Mouse (Mus musculus): Measurements from ENCODE around the gene Ptcd3.

Gene Ptcd3

DNA sequence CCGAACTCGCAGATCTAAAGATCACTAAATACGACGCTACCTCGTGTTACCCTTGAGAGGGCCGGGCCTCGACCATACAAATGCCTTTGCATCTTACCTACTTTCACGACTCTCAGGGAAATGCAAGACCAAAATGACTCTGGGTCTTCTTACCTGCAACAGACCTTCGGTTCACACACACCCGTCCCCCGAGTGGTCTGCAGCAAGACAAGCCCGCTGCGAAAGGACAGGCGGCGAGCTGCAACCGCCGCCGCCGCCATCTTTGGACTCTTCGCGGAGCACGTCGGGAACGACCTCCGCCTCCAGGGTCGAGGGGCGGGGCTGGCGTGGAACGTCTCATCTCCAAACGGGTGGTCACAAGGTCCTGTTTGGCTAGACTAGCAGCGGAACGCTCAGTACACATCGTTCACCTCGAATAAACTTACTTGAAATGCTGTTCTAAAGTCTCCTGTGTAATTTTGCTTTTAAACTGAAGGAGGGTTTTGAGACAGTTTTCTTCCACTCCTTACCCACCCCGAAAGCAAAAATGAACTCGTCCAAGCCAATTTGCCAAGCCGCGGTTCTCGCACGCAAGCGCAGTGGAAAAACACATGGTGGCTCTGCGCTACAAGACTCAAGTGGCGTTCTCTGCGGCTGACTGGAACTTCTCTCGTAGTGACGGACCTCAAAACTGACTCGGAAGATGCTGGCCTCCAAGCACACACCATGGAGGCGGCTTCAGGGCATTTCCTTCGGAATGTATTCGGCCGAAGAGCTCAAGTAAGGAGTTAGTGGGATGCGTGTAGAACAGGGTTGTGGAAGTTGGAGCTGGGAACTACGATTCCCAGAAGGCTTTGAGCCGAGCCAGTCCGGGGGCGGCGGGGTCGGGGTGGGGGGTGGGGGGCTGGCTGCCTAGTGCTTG lies at the start of gene Ptcd3, which contains the start of gene Polr1a:
Gene Ptcd3 (minus strand): TSS at position 270 of the 901 bp plus-strand sequence.
Gene Polr1a (plus strand): TSS at position 573 of the 901 bp plus-strand sequence.
- peak; percentile 97 for DNase-seq (ENCODE audit: low read depth)

DNA sequence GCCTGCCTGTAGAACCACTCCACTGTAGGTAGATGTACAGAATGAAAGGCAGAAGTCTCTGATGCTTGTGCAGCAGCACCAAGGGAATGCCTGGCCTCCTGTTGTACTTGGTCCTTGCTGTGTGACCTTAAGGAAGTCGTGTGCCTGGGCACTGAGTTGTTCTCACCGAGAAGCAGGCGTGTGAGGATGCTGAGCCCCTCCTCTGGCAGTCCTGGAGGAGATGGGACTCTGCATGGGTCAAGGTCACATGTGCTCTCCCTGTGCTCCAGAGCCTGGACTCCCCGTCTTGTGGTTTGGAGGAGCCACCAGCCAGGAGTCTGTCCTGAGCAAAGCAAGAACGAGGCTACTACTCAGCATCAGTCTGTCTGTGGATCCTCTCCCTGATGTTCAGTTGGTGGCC lies 42.6 kb upstream of the Ptcd3 start:
- DNase-seq (ENCODE audit: low read depth), result no peak

DNA sequence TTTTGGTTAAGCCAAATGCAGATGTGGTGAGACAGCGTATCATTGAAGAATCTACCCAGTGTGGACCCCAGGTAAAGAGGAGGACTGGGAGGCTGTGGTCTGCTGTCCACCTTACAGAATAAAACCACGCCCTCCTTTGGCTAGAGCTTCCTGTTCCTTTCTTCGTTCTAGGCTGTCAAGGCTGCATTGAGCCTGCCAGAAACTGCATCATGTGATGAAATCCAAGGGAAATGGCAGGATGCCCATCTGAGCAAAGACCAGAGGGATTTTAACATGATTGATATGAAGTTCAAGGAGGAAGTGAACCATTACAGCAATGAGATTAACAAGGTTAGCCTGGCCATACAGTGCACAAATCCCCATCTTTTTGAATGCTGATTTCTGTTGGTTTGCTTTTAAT lies 42.0 kb upstream of the Ptcd3 start:
- DNase-seq (ENCODE audit: low read depth), result peak; percentile 73

DNA sequence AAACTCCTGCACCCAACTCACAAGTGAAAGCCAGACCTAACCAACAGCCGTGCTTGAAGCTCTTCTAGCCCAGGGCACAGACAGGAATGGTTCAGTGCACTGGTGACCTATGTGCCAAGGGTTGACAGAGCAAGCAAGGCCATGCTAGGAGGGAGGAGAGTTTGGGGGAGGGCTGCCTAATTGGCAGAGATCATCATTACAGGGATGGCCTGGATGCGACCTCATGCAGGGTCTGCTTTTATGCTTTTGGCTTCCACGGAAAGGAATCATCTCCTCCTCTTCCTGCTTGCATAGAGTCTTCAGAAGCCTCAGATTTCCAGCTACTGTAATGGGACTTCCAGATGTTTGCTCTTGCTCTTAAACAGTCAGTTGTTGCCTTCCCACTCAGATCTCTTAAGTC lies 41.2 kb upstream of the Ptcd3 start:
- no peak for DNase-seq (ENCODE audit: low read depth)

DNA sequence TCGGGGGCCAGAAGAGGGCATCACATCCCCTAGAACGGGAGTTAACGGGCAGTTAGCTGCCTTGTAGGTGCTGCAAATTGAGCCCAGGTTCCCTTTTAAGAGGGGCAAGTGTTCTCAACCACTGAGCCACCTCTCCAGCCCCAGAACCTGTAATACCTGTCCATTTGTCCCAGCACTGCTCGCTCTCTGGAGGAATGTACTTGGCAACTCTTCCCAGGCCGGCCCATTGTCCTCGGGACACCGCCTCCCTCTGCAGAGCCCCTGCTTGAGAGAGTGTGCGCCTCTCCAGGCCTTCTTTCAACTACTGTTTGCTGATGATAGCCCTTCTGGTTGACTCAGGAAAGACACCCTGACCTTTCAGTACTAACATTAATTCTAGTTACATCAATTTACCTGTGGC lies 37.6 kb upstream of the Ptcd3 start:
- no peak for DNase-seq (ENCODE audit: low read depth)

DNA sequence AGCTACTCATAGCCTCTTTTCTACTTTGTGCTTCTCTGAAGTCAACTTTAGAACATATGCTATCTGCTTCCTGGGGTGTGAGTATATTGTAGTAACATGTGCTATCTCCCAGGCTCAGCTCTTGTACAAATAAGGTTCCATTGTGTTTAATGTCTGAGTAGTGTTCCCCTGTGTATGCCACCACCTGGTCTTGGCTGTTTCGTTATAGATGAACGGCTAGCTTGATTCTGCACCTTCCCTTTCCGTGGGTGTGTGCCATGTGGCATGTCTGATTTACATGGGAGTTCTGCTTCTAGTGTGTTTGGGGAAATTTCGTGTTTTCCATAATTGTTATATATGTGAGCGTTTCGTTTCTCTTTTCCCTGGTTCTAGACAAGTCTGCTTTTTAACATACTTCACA lies 36.6 kb upstream of the Ptcd3 start:
- DNase-seq (ENCODE audit: low read depth), result no peak

DNA sequence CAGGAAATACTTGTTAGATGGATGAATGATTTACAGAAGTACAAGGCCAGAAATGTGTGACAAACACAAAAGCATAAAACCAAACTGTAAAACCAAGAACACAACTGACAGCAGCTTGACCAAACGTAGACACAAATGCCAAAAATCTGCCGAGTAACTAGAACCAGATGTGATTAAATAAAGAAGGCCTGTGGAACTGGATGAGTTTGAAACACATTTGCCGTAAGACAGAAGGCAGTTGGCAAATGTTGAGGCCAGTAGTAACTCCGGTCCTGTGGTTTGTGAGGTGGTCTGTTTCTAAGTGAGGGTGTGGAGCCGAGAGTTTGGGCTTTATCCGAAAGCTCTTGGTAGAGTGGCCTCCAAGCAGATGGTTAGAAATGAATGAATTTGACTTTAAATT lies 32.4 kb upstream of the Ptcd3 start:
- no peak for DNase-seq (ENCODE audit: low read depth)

DNA sequence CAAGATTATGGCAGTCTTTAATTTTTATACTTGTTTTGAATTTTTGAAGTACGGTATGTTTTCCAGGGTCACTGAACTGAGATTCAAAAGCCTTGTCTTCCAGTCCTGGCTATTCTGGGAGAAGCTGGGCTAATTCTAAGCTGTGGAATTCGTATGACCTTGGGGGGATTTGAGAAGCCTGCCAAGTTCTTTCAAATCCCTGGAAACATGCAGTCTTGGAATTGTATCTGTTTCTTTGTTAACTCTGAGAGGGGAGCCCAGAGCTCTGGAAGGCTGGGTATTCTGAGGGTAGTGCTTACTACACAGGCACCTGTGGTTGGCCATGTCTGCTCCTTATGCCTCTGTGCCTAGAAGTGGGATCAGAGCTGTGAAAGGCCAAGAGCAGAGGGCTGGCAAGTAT lies 27.2 kb upstream of the Ptcd3 start:
- DNase-seq (ENCODE audit: low read depth), result no peak

DNA sequence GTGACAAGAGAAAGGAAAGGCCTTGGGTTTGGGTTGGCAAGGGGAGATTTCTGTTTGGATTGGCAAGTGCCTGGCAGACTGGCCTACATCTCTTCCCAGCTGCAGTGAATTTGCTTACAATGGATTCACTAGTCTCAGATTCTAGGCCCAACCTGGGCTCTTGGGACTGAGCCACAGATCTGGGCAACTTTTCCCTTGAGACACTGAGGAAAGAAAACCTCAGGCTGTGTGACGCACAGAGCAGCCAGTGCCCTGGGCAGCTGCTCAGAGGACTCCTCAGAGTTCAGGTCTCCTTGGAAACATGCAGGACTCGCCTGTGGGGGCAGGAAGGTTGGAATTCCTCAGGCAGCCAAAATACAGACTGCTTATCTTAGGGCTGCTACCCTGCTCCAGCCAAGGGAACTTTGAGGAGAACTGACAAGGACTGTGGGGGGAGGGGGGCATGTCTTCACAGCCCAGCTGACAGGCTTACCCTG lies 25.6 kb upstream of the Ptcd3 start:
- DNase-seq (ENCODE audit: low read depth), result no peak

DNA sequence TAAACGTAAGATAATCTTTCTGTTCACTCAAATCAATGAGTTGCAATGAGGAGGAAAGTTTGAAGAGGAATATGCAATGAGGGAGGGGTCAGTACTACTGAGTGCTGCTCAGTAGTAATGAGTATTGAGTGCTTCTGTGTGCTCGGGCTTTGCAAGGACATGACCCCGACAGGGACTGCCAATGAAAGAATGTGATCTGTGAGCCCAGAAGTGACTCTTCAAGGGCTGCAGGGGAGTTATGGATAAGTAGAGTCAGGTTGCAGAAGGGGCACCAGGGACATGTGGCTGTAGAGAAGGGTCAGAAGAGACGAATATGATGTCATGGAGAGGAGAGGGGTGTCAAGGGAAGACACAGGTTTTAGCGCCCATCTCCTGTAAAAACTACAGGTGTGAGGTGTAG lies 23.8 kb upstream of the Ptcd3 start:
- no peak for DNase-seq (ENCODE audit: low read depth)

DNA sequence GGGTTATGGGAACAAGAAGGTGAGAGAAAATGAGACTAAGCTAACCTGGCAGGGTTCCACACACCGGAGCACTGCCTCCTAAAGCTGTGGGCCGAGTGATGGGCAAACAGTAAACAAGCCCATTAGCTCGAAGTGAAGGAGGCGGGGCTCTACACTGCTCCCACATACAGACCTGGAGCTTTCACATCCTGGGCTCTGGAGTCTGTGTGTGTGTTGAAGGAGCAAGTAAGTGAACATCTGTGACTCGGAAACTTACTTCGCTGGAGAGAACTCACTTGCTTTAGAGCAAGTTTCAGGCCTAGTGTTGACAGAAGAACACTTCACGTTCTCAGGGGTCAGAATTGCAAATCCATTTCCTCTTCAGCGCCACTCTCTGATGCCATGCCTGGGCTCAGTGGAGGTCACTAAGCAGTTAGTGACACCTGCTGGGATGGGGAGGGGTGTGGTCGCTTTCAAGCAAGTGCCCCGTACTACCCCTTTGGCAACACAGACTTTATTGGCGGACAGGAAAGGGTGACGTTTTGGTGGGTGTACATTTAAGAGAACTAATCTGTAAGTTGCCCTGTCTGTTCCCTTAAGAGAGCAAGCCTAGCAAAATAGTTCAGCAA lies 22.4 kb upstream of the Ptcd3 start:
- no peak for DNase-seq (ENCODE audit: low read depth)

DNA sequence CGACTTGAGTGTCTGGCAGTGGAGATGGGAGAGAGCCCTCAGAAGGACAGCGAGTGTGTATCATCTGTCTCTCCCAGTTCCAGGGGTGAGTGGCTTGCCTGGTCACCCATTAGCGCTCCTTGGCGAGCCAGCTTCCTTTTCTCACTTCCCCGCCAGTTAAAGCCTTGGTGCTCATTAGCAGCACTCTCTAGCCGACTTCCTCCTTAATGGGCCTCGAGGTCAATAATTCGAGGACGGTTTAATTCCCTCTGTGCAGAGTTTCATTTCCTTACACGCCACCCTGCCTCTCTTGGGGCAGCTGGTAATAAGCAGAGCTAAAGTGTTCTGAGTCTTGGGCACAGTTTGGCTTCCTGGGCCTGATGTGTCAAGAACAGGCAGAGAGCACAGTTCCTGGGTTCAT lies 21.5 kb upstream of the Ptcd3 start:
- DNase-seq (ENCODE audit: low read depth), result no peak

DNA sequence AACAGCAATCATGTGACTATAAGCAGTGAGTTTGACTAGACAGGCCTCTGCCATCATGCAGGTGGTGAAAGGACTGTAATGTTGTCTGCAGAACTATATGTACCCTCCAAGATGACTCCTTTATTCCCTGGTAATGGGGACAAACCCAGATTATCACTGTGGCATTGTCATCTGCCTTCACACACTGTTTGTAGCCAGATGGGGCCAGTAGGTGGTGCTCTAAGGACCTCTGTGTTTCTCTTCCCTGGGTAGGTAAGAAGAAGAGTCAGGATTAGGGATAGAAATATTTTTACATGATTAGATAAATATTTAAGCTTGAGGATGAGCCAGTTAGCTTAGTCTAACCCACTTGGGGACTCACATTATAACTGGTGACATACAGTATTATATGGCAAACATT lies 19.4 kb upstream of the Ptcd3 start:
- peak; percentile 58 for DNase-seq (ENCODE audit: low read depth)

DNA sequence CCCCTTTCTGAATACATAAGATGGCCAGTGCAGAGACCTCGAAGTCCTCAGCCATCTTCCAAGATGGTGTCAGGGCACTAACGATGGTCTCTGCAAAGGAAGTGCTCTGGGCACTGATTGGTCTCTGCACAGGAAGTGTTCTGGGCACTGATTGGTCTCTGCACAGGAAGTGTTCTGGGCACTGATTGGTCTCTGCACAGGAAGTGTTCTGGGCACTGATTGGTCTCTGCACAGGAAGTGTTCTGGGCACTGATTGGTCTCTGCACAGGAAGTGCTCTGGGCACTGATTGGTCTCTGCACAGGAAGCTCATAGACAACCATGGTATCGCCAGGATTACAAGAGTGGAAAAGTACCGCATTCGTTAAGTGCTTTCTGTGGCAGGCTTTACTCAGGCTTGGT lies 16.7 kb upstream of the Ptcd3 start:
- peak; percentile 78 for DNase-seq (ENCODE audit: low read depth)

DNA sequence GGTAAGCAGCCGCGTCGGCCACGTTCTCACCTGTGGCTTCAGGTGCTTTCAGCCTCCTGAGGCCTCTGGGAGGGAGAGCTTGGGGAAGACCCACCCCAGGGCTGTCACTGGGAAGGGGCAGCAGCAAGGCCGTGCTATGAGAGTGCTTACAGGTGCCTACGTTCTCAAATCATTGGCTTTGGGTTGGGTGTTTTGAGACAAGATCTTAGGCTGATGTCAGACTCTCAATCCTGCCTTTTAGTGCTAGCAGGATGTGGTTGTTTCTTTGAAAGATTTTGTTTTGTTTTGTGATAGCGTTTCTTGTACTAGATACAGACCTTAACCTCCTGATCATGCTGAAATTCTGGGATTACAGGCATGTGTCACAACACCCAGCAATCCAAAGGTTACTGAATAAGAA lies 12.2 kb upstream of the Ptcd3 start:
- no peak for DNase-seq (ENCODE audit: low read depth)

DNA sequence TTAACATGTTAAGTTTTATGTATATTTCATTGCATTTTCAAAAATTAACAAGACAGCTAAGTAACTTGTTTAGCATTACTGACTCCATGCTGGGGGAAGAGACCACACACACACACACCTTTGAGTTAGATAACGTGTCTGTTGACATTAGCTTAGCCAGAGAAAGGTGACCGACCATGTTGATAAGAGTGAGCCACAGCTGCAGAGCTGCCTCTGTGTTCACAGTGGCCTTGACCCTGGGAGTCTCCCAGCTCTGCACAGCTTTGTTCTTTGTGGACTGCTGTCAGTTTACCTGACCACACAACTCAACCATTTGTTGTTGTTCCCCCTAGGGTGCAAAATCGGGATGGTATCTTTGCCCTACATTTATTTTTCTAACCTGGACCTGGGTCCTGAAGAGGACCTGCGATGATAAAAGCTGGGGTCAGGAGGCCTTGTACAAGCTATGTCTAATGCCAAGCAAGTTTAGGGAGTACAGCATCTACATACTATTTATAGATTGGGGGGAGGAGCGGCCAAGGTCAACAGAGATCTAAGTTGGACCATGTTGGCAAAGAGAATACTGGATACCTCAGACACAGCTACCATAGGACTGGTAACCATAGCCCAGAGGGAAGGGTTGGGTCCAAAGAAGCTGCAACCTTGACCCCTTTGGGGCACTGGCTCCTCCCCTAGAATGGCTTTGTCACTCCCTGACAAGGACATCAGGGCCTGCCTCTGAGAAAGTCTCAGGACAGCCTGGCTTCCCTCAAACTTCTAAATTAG lies 3.3 kb upstream of the Ptcd3 start:
- DNase-seq (ENCODE audit: low read depth), result no peak

DNA sequence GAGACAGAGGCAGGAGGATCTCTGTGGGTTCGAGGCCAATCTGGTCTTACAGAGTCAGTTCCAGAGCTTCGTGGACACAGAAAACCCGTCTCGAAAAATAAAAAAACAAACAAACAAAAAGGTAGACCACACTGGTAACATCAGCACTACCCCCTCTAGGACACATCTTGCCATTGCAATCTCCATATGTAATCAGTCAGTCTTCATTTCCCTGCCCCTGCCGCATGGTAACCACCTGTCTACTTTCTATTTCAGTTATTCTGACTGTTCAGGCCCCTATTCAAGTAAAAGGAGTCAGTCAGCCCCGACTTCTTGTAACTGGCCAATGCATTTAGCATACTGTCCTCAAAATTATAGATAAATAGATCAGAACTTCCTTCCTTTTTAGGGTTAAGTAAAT lies 1.3 kb upstream of the Ptcd3 start:
- peak; percentile 66 for DNase-seq (ENCODE audit: low read depth)

DNA sequence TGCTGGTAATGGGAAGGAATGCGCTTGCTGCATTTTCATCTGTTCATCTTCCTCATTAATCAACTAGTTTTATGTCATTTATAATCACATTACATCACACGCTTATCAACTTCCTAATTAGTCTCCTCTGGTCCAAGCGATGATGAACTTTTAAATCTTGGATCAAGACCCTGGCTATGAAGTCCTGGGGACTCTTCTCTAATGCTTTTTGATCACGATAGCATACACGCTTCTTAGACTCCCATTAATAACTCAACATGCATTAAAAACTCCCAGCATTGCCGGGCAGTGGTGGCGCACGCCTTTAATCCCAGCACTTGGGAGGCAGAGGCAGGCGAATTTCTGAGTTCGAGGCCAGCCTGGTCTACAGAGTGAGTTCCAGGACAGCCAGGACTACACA lies 834 bp upstream of the Ptcd3 start:
- DNase-seq (ENCODE audit: low read depth), result no peak

DNA sequence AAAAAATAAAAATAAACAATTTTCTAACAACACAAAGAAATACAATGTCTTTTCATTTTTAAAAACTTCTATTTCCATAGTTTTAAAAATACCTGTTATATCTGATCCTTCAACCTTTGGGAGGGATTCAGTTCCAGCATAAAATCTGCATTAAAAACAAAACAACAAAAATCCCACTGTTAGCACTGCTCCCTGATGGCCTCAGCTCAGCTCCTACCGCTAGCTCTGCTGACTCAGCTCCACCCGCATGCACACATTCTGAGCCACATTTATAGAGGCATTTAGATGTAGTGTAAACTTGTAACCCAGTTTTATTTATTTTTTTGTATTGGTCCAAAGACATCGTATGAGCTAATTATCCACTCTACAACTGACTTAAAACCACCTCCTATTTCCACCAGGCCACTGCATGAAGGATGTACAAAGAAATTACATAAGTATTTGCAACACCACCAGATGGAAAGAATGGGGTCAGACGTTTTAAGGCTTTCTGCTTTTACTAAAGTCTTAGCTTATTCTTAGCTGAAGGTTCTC lies 781 bp downstream of the Ptcd3 start:
- peak; percentile 74 for DNase-seq (ENCODE audit: low read depth)

DNA sequence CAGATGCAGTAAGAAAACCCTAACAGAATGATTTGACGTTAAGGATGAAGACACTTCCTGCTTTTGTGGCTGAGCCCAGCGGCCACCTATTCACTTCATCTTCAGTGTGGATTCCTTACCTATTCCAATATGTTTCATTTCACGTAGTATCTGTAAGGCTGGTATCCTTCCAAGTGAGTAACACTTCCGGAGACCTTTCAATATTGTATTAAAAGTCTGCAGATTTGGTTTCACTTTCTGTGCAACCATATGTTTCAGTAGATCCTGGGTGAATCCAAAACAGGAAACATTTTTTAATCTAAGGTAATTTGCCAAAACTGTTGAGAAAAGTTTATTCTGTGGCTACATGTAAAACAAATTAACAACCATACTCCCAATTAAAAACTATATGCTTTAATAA lies 15.3 kb downstream of the Ptcd3 start:
- DNase-seq (ENCODE audit: low read depth), result no peak

DNA sequence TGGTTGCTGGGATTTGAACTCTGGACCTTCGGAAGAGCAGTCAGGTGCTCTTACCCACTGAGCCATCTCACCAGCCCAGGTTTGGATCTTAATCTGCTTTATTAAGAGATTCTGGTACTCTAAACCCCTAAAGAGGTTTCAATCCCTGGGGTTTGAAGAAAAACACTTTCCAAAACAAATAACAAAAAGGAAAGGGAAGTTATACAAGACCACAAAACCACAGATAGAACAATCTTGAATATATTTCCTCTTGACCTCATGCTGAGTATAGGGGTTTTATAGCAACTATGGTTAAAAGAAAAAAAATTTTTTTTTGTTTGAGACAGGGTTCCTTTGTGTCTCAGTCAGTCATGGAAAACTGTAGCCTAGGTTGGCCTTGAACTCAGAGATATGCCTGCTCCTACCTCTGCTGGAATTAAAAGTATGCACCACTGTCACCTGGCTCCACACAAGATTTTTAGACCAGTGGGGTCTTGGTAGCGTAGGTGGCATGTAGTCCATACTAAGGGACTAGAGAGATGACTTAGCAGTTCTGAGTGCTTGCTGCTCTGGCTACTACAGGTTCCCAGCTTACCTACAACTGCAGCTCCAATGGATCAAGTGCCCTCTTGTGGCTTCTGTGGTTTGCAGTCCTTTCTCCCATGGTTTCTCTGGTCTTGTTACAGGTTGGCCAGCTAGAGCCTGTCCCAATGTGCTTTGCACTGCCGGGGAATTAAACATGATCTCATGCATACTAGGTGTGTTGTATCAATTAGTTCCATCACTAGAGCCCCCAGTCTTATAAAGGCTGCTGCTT lies 30.4 kb downstream of the Ptcd3 start:
- peak; percentile 49 for DNase-seq (ENCODE audit: low read depth)

DNA sequence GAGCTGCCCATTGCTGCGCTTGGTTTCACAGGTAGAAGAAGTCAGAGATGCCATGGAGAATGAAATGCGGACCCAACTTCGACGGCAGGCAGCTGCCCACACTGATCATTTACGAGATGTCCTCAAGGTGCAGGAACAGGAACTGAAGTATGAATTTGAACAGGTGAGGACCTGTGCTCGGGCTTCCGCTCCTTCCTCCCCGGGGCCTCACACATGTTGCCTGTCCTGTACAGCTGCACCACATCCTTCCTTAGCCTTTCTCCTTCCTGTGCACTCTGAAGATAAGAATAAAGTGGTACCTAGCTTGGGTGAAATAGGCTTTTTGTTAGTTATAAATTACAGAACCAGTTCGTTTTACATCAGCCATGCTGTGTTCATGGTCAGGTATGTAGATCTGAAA lies 37.2 kb downstream of the Ptcd3 start:
- DNase-seq (ENCODE audit: low read depth), result no peak
